Mouse (Mus musculus): Measurements from ENCODE around the gene Pltp.

DNA sequence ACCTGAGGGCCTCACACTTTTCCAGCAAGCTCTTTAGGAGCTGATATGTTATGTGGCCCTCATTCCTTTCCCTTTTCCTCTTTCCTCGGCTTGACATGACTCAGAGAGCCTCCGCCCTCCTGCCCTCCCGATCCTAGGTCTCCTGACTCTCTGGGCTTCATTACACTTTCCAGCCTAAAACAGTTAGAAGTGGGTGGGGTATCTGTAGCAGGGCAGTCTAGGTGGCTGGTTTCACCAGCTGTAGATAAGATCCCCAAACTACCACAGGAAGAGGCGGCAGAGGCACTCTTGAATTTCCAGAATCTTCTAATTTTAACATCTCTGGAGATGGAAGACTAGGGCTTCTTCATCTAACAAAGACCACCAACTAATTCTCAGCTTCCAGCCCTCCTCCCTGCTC is 7.1 kb upstream of the Pltp start:
- TF ChIP-seq ZNF384 (IDR thresholded peaks at IDR 0.05; ENCODE audit: low read depth, low read length) (no peak), MAFK (IDR thresholded peaks at IDR 0.05; ENCODE audit: insufficient read depth, low read depth, low read length) (no peak)
